Mouse (Mus musculus) common myeloid progenitor, adult 5-6 weeks (primary cell): ENCODE results near the gene Chadl. TPM values are rescaled to one million over a fixed set of nuclear protein-coding genes. Genes with fewer than 3 reads are reported as not detected.

Experiments used
- total RNA-seq: library from RNA; stranded (forward); fragments of 200-1000, 187-1606 nt; gene quantifications from 2 replicates; pipeline ENCODE4 v1.2.3, GENCODE M21; 2017

The Chadl gene
- total RNA-seq, 1 experiment from 2014 or later, result not detected

Other genes starting within 250 kb of the Chadl start
- 202 and 239 TPM in 2 replicates for gene Rbx1, start 231.0 kb downstream of the Chadl start, total RNA-seq
- gene Ep300, start 111.9 kb downstream of the Chadl start, total RNA-seq, result 37.0 and 45.9 TPM in 2 replicates
- gene L3mbtl2, start 33.4 kb downstream of the Chadl start, total RNA-seq, result 26.7 and 31.7 TPM in 2 replicates
- 27.9 and 31.5 TPM in 2 replicates for gene Zc3h7b, start 47.8 kb upstream of the Chadl start, total RNA-seq
- 113 and 121 TPM in 2 replicates for gene Rangap1, start 48.2 kb upstream of the Chadl start, total RNA-seq
- gene Tef, start 105.1 kb upstream of the Chadl start, total RNA-seq, result 11.3 and 20.6 TPM in 2 replicates
- 26.1 and 27.0 TPM in 2 replicates for gene Tob2, start 161.5 kb upstream of the Chadl start, total RNA-seq
- gene Phf5a, start 174.6 kb upstream of the Chadl start, total RNA-seq, result 65.8 and 125 TPM in 2 replicates
- gene Aco2, start 175.0 kb upstream of the Chadl start, total RNA-seq, result 132 and 149 TPM in 2 replicates
- gene Polr3h, start 229.0 kb upstream of the Chadl start, total RNA-seq, result 52.6 and 64.6 TPM in 2 replicates
- gene Csdc2, start 239.5 kb upstream of the Chadl start, total RNA-seq, result not detected in 2 replicates